Mouse (Mus musculus) erythroblast, embryonic 14.5 days (primary cell): ENCODE results near the gene Mrpl51.

ENCODE experiments used
- GATA1 ChIP-seq: IDR thresholded peaks from 2 replicates; pipeline ENCODE4 v1.6.1; 2012; ENCODE audit warnings: low read length, inconsistent platforms, mixed read lengths
- TAL1 ChIP-seq: IDR thresholded peaks from 3 replicates; pipeline ENCODE4 v1.6.1; 2012; ENCODE audit warnings: low read length, inconsistent platforms, mixed read lengths

DNA sequence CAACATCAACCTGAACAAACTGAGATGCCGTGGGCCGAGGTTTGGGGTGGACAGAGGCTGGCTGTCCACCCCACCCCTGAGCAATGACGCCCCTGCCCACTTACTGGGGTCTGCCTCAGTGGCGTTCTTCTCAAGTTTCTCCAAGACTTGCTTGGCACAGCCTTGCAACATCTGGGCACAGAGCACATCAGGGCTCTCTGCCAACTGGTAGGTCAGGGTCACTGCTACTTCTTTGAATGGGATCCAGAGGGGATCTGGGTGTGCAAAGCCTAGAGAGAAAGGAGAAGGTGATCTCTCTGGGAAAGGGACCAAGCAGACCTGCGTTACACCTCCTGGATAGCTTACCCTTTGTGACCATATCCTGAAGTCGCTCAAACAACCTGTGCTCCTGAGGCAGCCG is 18.3 kb upstream of the Mrpl51 start:
- TF ChIP-seq TAL1 (no peak), GATA1 (no peak)
